In the genomic region with DNA sequence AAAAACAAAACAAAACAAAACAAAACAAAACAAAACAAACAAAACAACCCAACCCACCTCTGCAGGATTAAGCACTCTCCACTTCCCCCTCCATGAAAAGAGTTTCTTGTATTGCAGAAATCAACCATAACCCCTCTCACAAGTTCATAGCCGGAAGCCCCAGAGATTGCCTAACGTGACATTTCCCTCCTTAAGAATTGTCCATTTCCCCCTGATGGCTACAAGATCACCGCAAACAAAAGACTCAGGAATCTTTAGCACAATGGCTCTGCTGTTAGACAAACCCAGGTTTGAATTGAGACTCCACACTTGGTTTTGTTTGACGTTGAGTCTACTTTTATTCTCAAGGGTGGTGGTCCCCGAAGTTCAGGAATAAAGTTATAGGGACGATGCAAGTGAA, we compare ENCODE assay signal across 18 mouse cellular contexts.
"Had no signal": no experiment of that assay in that cellular context is flagged by ENCODE, and none has a peak within 500 bp of the region (broad histone marks: within the 10 kb centered on the region; RNA-seq: fewer than 3 reads in every experiment).

No protein-coding gene starts in this region.

- ATAC-seq: lung, postnatal 0 days; midbrain, embryonic 15.5 days had no signal

- DNase-seq: lung, adult 2 months; lung, postnatal 14 days; lung, postnatal 36 days; retina, postnatal 1 day; right cerebral cortex, adult 18-20 months; right cerebral cortex, postnatal 25 days; right cerebral cortex, postnatal 4 days; spleen, adult 18-20 months; thymus, adult 18-20 months; thymus, postnatal 14 days; thymus, postnatal 4 days had no signal

- H3K36me3 ChIP-seq: lung, embryonic 15.5 days; midbrain, embryonic 15.5 days; neural tube, embryonic 12.5 days had no signal

- H3K4me1 ChIP-seq: megakaryocyte, embryonic 14.5 days; midbrain, embryonic 12.5 days; neural tube, embryonic 12.5 days had no signal

- H3K27me3 ChIP-seq: lung, embryonic 15.5 days; megakaryocyte, embryonic 14.5 days; midbrain, embryonic 12.5 days; midbrain, embryonic 15.5 days; neural tube, embryonic 12.5 days had no signal

- H3K27ac ChIP-seq: lung, embryonic 15.5 days; macrophage; midbrain, embryonic 12.5 days; midbrain, embryonic 15.5 days; neural tube, embryonic 12.5 days had no signal

- H3K9ac ChIP-seq: lung, embryonic 15.5 days; midbrain, embryonic 12.5 days; midbrain, embryonic 15.5 days; neural tube, embryonic 12.5 days had no signal

- H3K4me3 ChIP-seq: lung, embryonic 15.5 days; megakaryocyte, embryonic 14.5 days; midbrain, embryonic 12.5 days; midbrain, embryonic 15.5 days; neural tube, embryonic 12.5 days had no signal

- H3K4me2 ChIP-seq: lung, embryonic 15.5 days; midbrain, embryonic 12.5 days; midbrain, embryonic 15.5 days; neural tube, embryonic 12.5 days had no signal

- H3K9me3 ChIP-seq: lung, embryonic 15.5 days; midbrain, embryonic 12.5 days; midbrain, embryonic 15.5 days; neural tube, embryonic 12.5 days had no signal
